Mouse (Mus musculus): ENCODE measurements around the gene 1110025L11Rik.
"Not testable (repeated sequence)": the region's sequence is repeated elsewhere in the genome, so short reads cannot be mapped to it uniquely, and the experiment has no call there.

1110025L11Rik gene

GRCm38 (mm10) chr16:89063902-89064301 lies at the start of gene 1110025L11Rik:
1110025L11Rik (minus strand) TSS chr16:89064002.
- DNase-seq: not testable (repeated sequence)

GRCm38 (mm10) chr16:89071041-89071440 lies 7.2 kb upstream of the 1110025L11Rik start:
- not testable (repeated sequence) for DNase-seq

- no peak for DNase-seq
These were observed 16.0 kb downstream of the 1110025L11Rik start, which contains the start of gene Krtap6-5 for GRCm38 (mm10) chr16:89047783-89048182. Krtap6-5 (minus strand) TSS chr16:89047883.

GRCm38 (mm10) chr16:89041372-89041771 lies 22.4 kb downstream of the 1110025L11Rik start, which contains the start of gene Gm10228:
Gm10228 (minus strand) TSS chr16:89041472.
- DNase-seq: not testable (repeated sequence)

- DNase-seq: not testable (repeated sequence)
These were observed 32.4 kb downstream of the 1110025L11Rik start, which contains the start of gene Krtap6-1 for GRCm38 (mm10) chr16:89031399-89031798. Krtap6-1 (plus strand) TSS chr16:89031699.

- not testable (repeated sequence) for DNase-seq
These were observed 48.8 kb downstream of the 1110025L11Rik start, which contains the start of gene Gm10229 for GRCm38 (mm10) chr16:89014984-89015383. Gm10229 (plus strand) TSS chr16:89015284.

- no peak for DNase-seq
These were observed 49.8 kb downstream of the 1110025L11Rik start for GRCm38 (mm10) chr16:89013973-89014372.
